ENCODE assay signal across 9 mouse cellular contexts in the genomic region with DNA sequence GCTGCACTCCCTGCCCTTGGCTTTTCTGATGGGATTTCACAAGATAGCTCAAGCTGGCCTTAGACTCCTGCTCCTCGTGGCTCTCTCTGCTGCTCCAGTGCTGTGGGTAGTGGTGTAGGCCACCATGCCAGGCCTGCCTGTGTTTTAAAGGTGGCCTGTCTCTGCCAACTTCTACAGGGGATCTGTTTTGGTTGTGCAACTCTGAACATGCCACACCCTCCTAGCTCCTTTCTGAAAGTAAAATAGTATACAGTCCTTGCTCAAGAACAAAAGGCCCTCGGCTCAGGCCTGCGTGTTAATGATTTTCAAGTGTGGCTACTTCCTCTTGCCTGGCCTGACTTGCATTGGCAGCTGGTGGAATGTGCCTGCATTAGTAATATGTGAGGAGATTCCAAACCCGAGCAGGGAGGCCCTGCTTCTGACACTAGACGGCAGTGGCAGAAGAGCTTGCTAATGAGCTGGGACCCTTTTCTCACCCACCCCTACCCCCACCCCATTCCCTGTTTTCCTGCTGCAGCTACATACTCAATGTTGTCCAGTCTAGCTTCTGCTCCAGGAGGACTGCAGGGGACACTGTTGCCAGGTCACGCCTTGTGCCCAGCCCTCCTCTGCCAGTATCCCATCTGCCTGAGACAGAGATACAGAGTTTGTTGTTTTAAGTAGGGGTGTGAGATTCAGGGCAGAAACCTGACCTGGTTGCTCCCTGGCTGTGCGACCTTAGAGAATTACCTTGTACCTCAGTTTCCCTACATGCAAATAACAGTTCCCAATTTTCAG. TPM values are rescaled to one million over a fixed set of nuclear protein-coding genes. Genes with fewer than 3 reads are reported as not detected.
DNase-seq lines count a peak whose midpoint lies in the region; ATAC-seq and TF ChIP-seq lines count a peak whose summit lies in the region.
"Had no signal": no experiment of that assay in that cellular context is flagged by ENCODE, and none has a peak within 500 bp of the region (broad histone marks: within the 10 kb centered on the region; RNA-seq: fewer than 3 reads in every experiment).

No protein-coding gene starts in this region.

- no peak overlapping the region for H3K4me3 ChIP-seq in heart, adult 2 months
- no peak overlapping the region for H3K4me3 ChIP-seq in forebrain, embryonic 11.5 days (ENCODE audit: low read depth, low read length)
- H3K4me3 ChIP-seq in intestine, postnatal 0 days (ENCODE audit: low read depth, low read length), result no peak overlapping the region
- H3K4me3 ChIP-seq: liver, embryonic 15.5 days had no signal

- no peak for TF ChIP-seq POLR2A in heart, adult 2 months (IDR thresholded peaks at IDR 0.05; ENCODE audit: insufficient read depth, low read depth, low read length)

- H3K27ac ChIP-seq in heart, adult 2 months, result peak overlapping the region; percentile 83
- peak overlapping the region; percentile 64; the same call in 1 of the 2 replicates for H3K27ac ChIP-seq in forebrain, embryonic 11.5 days (ENCODE audit: low read depth, low read length)
- peak overlapping the region; percentile 73 for H3K27ac ChIP-seq in intestine, postnatal 0 days (ENCODE audit: low read depth, low read length)
- H3K27ac ChIP-seq: liver, embryonic 15.5 days had no signal

- WGBS in heart, adult 2 months, result 24% methylated on average over 7 of the region's 7 CpGs
- 35% methylated on average over 7 of the region's 7 CpGs for WGBS in forebrain, embryonic 11.5 days
- 16% methylated on average over 7 of the region's 7 CpGs for WGBS in intestine, postnatal 0 days

- intact Hi-C loops in heart, adult 2 months (cut with DNase I), result no loop called here

- DNase-seq in heart, adult 2 months, result peak; percentile 66 to 68
- no peak for DNase-seq in heart, postnatal 4 days
- DNase-seq in forebrain, embryonic 11.5 days (ENCODE audit: low spot score), result no peak
- peak; percentile 72 for DNase-seq in lung, postnatal 10 days
- peak; percentile 84 for DNase-seq in yolk sac, embryonic 10.5 days (ENCODE audit: low spot score)
- no peak for DNase-seq in cerebellum, postnatal 36 days
- no peak for DNase-seq in cerebellum, adult 18-20 months

- H3K4me2 ChIP-seq in forebrain, embryonic 11.5 days (ENCODE audit: low read depth, low read length, severe bottlenecking), result no peak overlapping the region
- 0 out of 2 replicates have a peak overlapping the region, but pooled peaks have one; percentile 10 for H3K4me2 ChIP-seq in intestine, postnatal 0 days (replicated peaks; ENCODE audit: low read depth)
- H3K4me2 ChIP-seq: liver, embryonic 15.5 days had no signal

- peaks cover 52% of the 10 kb centered on the region for H3K4me1 ChIP-seq in heart, adult 2 months (ENCODE audit: control insufficient read depth, insufficient read depth, low read length)
- H3K4me1 ChIP-seq in forebrain, embryonic 11.5 days (replicated peaks; ENCODE audit: control insufficient read depth, insufficient read depth, low read length), result peaks cover 30% of the 10 kb centered on the region
- peaks cover 16% of the 10 kb centered on the region; the same call in 1 of the 2 replicates for H3K4me1 ChIP-seq in intestine, postnatal 0 days (replicated peaks; ENCODE audit: control insufficient read depth, insufficient read depth, low read length)

- H3K27me3 ChIP-seq in heart, adult 2 months (ENCODE audit: control insufficient read depth, insufficient read depth, low read length), result no peaks in the 10 kb centered on the region
- no peaks in the 10 kb centered on the region for H3K27me3 ChIP-seq in forebrain, embryonic 11.5 days (ENCODE audit: control insufficient read depth, insufficient read depth, low read length)
- no peaks in the 10 kb centered on the region for H3K27me3 ChIP-seq in intestine, postnatal 0 days (replicated peaks; ENCODE audit: control insufficient read depth, insufficient read depth, low read length)

- no peaks in the 10 kb centered on the region for H3K9me3 ChIP-seq in forebrain, embryonic 11.5 days (ENCODE audit: control insufficient read depth, low read length)
- no peaks in the 10 kb centered on the region for H3K9me3 ChIP-seq in intestine, postnatal 0 days (ENCODE audit: control insufficient read depth)
- H3K9me3 ChIP-seq: liver, embryonic 15.5 days had no signal

- peak; percentile 48; the same call in 1 of the 2 replicates for ATAC-seq in forebrain, embryonic 11.5 days (replicated peaks; ENCODE audit: low FRiP score)
- ATAC-seq in intestine, postnatal 0 days, result peak; percentile 77

- H3K79me2 ChIP-seq in heart, adult 2 months (replicated peaks; ENCODE audit: control insufficient read depth, insufficient read depth, low read length), result no peaks in the 10 kb centered on the region

- peak; percentile 10; the same call in 1 of the 2 replicates for TF ChIP-seq CTCF in heart, adult 2 months (IDR thresholded peaks at IDR 0.05)
- TF ChIP-seq CTCF in intestine, postnatal 0 days (IDR thresholded peaks at IDR 0.05; ENCODE audit: low read depth), result peak; percentile 28; the same call in 1 of the 2 replicates

- 0 out of 2 replicates have a peak, but pooled peaks have one; percentile 17 for TF ChIP-seq EP300 in heart, adult 2 months (IDR thresholded peaks at IDR 0.05; ENCODE audit: insufficient read depth, low read depth, low read length)

- H3K9ac ChIP-seq in heart, adult 2 months (ENCODE audit: low read depth, low read length), result peak overlapping the region; percentile 53; the same call in 1 of the 2 replicates
- H3K9ac ChIP-seq in forebrain, embryonic 11.5 days (ENCODE audit: low read length), result peak overlapping the region; percentile 20; the same call in 1 of the 2 replicates
- H3K9ac ChIP-seq in intestine, postnatal 0 days (ENCODE audit: low read depth, low read length), result 0 out of 2 replicates have a peak overlapping the region, but pooled peaks have one; percentile 12
- H3K9ac ChIP-seq: liver, embryonic 15.5 days had no signal

- peaks cover 9% of the 10 kb centered on the region; the same call in 1 of the 2 replicates for H3K36me3 ChIP-seq in heart, adult 2 months (ENCODE audit: control insufficient read depth, insufficient read depth, low read length)
- H3K36me3 ChIP-seq in forebrain, embryonic 11.5 days (ENCODE audit: control insufficient read depth, insufficient read depth, low read length), result no peaks in the 10 kb centered on the region
- H3K36me3 ChIP-seq in intestine, postnatal 0 days (ENCODE audit: control insufficient read depth, insufficient read depth), result no peaks in the 10 kb centered on the region
- H3K36me3 ChIP-seq: liver, embryonic 15.5 days had no signal

RNA-seq across cellular contexts. Expression of a gene that starts 52.6 kb away (rescaled TPM):
- total RNA-seq in heart, adult 2 months (2021), result 100 to 1,000 TPM; 303 to 314 TPM
- 121 and 142 TPM in 2 replicates for polyA plus RNA-seq in heart, adult 2 months (2012; rRNA removed)
- total RNA-seq in heart, postnatal 4 days (2021), result 100 to 1,000 TPM; 204 to 207 TPM
- polyA plus RNA-seq in forebrain, embryonic 11.5 days (2014; fragmentation: Nextera tagmentation; extraction: Ambion mirVana), result 70.8 and 71.7 TPM in 2 replicates
- 54.1 and 59.1 TPM in 2 replicates for polyA plus RNA-seq in intestine, postnatal 0 days (2015; fragmentation: Nextera tagmentation; extraction: Ambion mirVana)

RNA-seq across cellular contexts. Expression of a gene that starts 53.7 kb away (rescaled TPM):
- total RNA-seq in heart, adult 2 months (2021), result 10 to 100 TPM; 49.8 to 55.0 TPM
- polyA plus RNA-seq in heart, adult 2 months (2012; rRNA removed), result 36.2 and 38.7 TPM in 2 replicates
- 10 to 100 TPM; 39.5 to 40.0 TPM for total RNA-seq in heart, postnatal 4 days (2021)
- polyA plus RNA-seq in forebrain, embryonic 11.5 days (2014; fragmentation: Nextera tagmentation; extraction: Ambion mirVana), result 26.2 and 29.0 TPM in 2 replicates
- 7.1 and 10.1 TPM in 2 replicates for polyA plus RNA-seq in intestine, postnatal 0 days (2015; fragmentation: Nextera tagmentation; extraction: Ambion mirVana)

Comparison
In these comparisons a context has a peak if more than half of its experiments do, and no peak if none do; other contexts are left out.
1. DNase-seq: peak in heart, adult 2 months (2 of 2), lung, postnatal 10 days (single experiment) and yolk sac, embryonic 10.5 days (single experiment); none in heart, postnatal 4 days (single experiment), forebrain, embryonic 11.5 days (single experiment), cerebellum, postnatal 36 days (0 of 2) and cerebellum, adult 18-20 months (0 of 2).
2. Peak in every context shown above with its lines, with median percentiles within 50 percentile points of each other: H3K27ac ChIP-seq and H3K9ac ChIP-seq.